Mouse (Mus musculus): ENCODE data around the gene Slc10a4.
"Not testable (repeated sequence)": the region's sequence is repeated elsewhere in the genome, so short reads cannot be mapped to it uniquely, and the experiment has no call there.

The Slc10a4 gene

DNA sequence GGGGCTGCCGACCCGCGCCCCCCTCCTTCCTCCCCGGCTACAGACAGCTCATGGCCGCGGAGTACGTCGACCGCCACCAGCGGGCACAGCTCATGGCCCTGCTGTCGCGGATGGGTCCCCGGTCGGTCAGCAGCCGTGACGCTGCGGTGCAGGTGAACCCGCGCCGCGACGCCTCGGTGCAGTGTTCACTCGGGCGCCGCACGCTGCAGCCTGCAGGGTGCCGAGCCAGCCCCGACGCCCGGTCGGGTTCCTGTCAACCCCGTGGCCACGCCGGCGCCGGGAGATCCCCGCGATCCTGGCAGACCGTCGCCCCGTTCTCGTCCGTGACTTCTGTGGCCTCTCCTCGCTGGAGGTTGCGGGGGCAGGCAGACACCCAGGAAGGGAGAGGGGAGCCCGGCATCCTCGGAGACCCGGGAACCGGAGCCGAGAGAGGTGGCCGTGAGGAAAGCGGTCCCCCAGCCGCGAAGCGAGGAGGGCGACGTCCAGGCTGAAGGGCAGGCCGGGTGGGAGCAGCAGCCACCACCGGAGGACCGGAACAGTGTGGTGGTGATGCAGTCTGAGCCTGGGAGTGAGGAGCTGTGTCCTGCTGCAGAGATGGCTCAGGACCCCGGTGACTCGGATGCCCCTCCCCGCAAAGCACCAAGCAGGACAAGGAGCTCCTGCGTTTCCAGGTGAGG is 7.1 kb downstream of the Slc10a4 start:
- DNase-seq (ENCODE audit: low read depth, low spot score) = not testable (repeated sequence)

DNA sequence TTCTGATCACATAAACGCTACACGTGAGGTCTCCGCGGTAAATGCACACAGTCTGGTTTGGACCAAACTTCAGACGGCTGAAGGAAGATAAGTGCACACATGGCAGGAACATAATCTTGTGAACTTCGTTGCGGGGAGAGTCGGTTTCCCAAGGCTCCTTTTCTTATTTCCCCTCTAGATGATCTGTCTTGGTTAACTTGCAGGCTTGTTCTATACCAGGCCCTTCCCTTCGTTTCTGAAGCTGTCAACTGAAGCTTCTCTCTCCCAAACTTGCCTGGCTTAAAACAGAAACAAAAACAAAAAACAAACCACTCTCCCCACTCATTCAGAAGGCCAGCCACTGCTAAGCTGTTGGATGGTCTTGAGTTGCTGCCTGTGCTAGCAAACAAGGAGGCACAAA is 8.1 kb downstream of the Slc10a4 start:
- DNase-seq (ENCODE audit: low read depth, low spot score) = no peak

DNA sequence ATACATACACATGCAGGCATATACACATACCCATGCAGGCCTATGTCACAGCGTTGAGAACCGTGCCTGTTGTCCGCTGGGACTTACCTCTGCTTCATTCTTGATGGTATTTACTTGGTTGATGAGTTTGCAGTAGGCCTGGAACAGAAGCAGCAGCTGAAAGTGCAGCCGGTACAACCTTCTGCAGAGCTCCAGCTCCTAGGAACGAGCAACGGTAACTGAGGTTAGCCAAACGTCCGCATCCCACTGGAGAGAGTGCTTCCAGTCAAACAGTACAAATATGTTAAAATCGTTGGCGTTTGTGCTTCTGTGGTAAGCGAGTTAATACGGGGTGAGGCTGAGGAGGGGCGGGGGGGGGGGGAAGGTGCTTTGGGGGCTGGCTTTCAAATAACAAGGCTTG is 17.1 kb downstream of the Slc10a4 start:
- DNase-seq (ENCODE audit: low read depth, low spot score) = no peak

DNA sequence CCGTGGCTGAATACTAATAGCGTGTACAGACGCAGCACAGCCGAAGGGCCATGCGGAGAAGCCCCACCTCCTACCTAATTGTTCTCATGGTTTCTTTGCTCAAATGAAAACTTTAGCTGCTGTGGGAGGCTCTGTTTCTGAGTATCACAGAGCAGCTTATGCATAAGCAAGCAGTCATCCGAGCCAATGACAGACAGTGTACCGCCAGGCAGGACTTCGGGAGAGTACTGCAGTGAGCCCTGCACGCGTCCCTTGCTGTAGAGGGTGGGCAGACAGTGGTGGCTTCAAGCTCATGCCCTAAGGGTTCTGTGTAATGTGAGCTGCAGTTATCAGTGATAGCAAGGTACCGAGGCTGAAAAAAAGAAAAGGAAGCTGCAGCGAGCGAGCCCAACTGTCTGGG is 22.0 kb downstream of the Slc10a4 start:
- DNase-seq (ENCODE audit: low read depth, low spot score) = no peak

DNA sequence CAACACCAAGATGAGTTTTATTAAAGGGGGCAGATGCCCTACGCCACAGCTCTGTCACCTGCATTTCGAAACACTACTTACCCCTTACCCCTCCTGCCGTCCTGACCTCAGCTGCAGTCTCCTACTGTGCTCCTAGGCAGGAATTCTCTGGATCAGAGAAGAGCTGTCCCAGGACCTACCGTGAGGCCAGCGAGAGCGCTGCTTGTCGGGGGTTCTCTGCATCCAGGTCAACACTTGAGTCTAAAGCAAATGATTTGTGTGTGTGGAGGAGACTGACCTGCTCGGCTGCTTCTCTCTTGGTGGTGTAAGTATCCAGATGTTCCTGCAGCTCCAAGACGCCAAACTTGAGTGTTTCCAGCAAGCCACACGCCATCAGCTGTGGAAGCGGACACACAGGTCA is 25.8 kb downstream of the Slc10a4 start:
- DNase-seq (ENCODE audit: low read depth, low spot score) = no peak

DNA sequence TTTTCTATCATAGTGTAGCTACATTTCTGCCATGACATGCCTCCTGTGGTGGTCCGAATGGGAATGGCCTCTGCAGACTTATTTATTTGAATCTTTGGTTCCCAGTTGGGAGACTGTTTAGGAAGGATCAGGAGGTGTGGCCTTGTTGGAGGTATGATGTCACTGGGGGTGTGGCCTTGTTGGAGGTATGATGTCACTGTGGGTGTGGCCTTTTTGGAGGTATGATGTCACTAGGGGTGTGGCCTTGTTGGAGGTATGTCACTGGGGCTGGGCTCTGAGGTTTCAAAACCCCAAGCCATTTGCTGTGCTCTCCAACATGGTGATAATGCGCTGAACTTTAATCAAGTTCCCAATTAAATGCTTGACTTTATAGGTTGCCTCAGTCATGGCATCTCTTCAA is 37.4 kb downstream of the Slc10a4 start:
- no peak for DNase-seq (ENCODE audit: low read depth, low spot score)

DNA sequence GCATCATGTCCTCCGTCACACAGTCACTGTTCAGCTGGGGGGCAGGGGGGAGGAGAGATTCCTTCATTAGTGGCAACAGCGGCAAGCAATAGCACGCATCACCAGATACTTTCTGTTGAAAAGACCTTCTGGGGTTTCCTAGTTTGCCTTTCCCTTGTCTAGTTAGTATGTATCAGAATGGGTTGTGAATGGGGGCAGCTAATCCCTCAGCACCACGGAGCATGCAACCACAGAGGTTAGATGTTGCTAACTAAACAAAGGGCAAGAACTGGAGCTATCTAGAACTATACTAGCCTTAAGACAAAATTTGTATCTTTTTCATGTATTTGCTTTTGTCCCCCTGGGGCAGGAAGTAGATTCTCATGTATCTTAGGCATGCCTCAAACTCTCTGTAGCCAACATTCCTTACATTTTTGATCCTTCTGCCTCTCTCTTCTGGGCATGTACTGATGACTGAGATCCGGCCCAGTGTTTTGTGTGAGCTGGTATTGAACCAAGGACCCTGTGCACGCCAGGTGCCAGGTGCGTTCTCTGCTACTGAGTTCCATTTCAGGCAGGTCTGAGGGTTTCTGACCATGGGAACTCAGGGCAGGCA is 41.1 kb downstream of the Slc10a4 start:
- no peak for DNase-seq (ENCODE audit: low read depth, low spot score)

DNA sequence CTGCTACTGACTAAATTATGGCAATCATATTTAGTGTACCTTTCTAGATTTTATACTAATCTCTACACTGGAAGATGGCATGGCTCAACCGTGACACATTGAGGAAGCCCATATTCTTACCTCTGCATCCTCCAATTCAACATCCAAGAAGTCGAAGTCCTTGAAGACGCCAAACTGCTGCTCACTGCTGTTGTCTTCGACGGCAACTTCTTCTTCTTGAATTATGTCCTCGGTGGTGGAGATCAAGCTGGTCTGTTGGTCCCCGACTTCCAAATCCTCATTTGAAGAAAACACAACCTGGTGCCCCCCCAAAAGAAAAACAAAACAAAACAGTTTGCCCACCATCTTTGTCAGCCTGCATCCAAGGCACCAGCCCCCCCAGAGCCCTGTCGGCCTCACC is 47.2 kb downstream of the Slc10a4 start:
- DNase-seq (ENCODE audit: low read depth, low spot score) = no peak

DNA sequence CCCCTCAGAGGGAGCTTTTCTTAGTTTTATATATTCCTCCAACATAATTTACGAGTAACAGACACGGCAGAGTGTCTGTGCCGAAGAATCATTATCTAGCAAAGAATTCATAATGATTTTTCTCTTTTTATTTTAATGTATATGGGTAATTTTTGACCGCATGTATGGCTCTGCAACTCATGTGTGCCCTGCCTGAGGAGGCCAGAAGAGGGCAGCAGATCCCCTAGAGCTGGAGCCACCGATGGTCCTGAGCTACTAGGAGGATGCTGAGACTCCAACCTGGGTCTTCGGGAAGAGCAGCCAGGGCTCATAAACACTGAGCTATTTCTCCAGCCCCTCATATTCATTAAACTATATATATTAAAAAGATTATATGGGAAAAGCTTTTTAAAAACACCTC is 49.8 kb downstream of the Slc10a4 start:
- DNase-seq (ENCODE audit: low read depth, low spot score) = no peak

DNA sequence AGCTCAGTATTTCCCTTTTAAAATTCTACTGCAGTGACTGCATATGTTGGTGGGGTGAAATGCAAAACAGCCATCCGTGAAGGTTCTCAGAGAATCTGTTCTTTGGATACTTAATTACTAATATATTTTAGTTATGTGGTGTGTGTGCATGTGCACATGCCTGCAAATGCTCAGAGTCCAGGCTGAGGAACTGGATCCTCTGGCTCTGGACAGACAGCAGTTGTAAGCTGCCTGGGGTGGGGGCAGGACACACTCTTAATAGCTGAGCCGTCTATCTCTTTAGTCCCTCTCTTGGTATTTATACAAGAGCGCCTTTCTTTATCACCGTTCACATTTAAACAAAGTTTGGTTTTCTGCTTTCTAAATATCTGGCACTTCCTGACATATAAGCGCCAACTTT is 50.3 kb downstream of the Slc10a4 start:
- DNase-seq (ENCODE audit: low read depth, low spot score) = no peak

DNA sequence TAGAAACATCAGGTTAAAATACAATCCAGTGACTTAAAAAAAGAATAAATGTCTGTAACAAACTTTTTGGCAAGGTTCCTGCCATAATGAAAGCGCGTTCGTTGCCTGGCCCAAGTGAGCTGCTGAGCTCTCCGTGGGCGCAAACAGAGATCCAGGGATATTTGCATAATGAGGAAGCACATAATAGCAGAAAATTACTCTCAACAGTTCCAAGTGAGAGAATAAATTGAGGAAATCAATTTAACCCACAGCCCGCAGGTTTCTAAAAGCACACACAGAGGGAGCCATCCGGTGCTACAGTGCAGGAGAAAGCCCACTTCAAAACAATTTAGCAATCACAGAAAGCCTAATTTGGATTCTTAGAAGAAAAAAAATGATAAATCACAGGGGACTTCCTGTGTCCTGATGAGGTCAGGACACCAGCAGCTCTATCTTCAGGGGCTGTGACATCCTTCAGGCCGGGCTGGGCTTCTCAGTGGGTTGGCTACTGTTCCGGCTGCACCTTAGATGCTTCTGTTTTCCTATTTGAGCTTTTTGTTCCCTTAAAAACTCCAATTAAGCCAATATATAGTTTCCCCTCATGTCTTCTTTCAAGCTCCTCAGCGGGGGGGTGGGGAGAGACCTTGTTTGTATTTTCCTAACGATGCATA is 54.9 kb downstream of the Slc10a4 start:
- no peak for DNase-seq (ENCODE audit: low read depth, low spot score)
